Mouse (Mus musculus) lung, postnatal 0 days (tissue): ENCODE data around the gene Ppp1r21.

Experiments
- CTCF ChIP-seq: IDR thresholded peaks from 2 replicates; pipeline ENCODE4 v1.5.1; 2016; ENCODE audit warnings: antibody characterized with exemption, mild to moderate bottlenecking
- EP300 ChIP-seq: IDR thresholded peaks from 2 replicates; pipeline ENCODE4 v1.6.1; 2016; ENCODE audit warnings: antibody characterized with exemption, mild to moderate bottlenecking, control low read depth

- TF ChIP-seq EP300: no peak
- no peak for TF ChIP-seq CTCF
Observed at GRCm38 (mm10) chr17:88621374-88621773, 91.5 kb downstream of the Ppp1r21 start.
